Mouse (Mus musculus): ENCODE measurements around the gene BC025920. TPM values are rescaled to one million over a fixed set of nuclear protein-coding genes. Genes with fewer than 3 reads are reported as not detected.
"Not testable (repeated sequence)": the region's sequence is repeated elsewhere in the genome, so short reads cannot be mapped to it uniquely, and the experiment has no call there.

The BC025920 gene
- polyA plus RNA-seq, 1 experiment: 3.7 TPM

DNA sequence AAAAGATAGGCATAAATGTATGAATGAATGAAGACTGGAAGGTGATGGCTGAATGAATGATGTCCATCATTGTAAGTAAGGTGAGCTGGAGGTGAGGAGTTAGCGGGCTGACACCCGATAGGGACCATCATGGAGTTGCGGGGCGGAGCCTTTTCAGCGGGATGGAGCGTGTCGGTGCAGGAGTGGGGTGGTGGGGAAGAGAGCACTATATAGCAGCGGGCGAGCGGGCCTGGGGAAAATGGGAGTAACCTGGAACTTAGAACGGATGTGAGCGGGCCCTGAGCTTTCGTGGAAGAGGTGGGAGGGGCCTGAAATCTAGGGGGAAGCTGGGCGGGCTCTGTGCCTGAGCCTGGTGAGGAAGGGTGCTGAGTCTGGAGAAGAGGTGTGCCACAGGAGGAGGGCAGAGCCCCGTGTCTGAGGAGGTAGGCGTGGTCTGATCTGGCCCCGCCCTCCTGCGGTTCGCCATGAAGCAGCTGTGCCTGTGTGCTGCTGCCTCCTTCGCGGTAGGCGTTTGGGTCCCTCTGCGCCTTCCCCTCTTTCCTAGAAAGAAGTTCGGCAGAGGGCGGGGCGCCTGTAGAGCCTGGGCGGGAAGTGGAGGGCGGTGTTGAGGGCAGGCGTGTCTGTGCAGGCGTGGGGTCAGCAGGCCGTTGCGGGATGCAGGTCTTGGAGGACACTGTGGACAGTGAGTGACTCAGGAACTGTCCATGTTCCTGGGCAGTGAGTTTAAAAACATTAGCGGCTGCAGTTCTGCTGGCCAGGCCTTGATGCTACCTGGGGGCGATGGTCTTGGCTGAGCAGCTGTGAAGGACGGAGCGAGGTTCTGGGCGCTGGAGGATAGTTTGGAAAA lies 27.4 kb downstream of the BC025920 start:
- Histone ChIP-seq H3K4me1 (ENCODE audit: control insufficient read depth, insufficient read depth, low read length) (no peaks in the 10 kb centered on the region), H3K27ac (ENCODE audit: insufficient read depth, low read length) (no peak overlapping the region), H3K4me3 (ENCODE audit: insufficient read depth, low read length) (peak overlapping the region; percentile 32)
- TF ChIP-seq CTCF (IDR thresholded peaks at IDR 0.05; ENCODE audit: extremely low read depth, insufficient read depth, low read length): no peak
- peak; percentile 83; the same call in 1 of the 2 replicates for TF ChIP-seq POLR2A (IDR thresholded peaks at IDR 0.05; ENCODE audit: extremely low read depth, insufficient read depth, low read length)

DNA sequence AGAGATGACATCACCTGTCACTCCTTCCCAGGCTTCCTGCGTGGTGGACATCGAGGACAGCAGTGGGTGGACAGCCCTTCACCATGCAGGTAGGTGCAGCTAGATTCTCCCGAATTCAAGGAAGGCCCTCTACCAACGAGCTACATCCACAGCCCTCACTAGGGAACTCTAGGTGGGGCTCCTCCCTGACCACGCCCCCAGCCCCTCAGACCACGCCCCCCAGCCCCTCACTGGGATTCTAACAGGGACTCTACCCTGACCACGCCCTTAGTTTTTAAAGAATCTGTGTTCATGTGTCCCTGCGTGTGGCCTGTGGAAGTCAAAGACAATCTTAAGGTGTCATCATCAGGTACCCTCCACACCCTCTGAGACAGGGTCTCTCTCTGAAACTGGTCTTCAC lies 30.3 kb downstream of the BC025920 start:
- no peak overlapping the region for H3K27ac ChIP-seq (ENCODE audit: insufficient read depth, low read length)
- H3K4me3 ChIP-seq (ENCODE audit: insufficient read depth, low read length): no peak overlapping the region
- TF ChIP-seq POLR2A (IDR thresholded peaks at IDR 0.05; ENCODE audit: extremely low read depth, insufficient read depth, low read length) (no peak), CTCF (IDR thresholded peaks at IDR 0.05; ENCODE audit: extremely low read depth, insufficient read depth, low read length) (no peak)
- no peaks in the 10 kb centered on the region for H3K4me1 ChIP-seq (ENCODE audit: control insufficient read depth, insufficient read depth, low read length)

DNA sequence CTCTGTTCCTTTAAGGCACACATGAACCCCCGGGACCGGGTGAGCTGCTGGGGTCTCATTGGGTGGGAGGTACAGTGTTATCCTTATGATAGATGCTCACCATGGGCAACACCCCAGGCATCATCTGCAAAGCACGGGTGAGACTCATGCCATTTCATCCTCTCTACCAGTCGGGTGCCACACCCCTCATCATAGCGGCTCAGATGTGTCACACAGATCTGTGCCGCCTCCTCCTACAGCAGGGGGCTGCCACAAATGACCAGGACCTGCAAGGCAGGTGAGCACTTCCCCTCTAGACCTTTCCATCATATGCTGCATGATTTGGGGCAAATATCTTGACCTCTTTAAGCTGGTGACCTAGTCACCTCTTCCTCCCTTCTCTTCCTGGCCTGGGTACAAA lies 32.0 kb downstream of the BC025920 start:
- TF ChIP-seq CTCF (IDR thresholded peaks at IDR 0.05; ENCODE audit: extremely low read depth, insufficient read depth, low read length) (no peak), POLR2A (IDR thresholded peaks at IDR 0.05; ENCODE audit: extremely low read depth, insufficient read depth, low read length) (no peak)
- Histone ChIP-seq H3K4me3 (ENCODE audit: insufficient read depth, low read length) (no peak overlapping the region), H3K27ac (ENCODE audit: insufficient read depth, low read length) (no peak overlapping the region), H3K4me1 (ENCODE audit: control insufficient read depth, insufficient read depth, low read length) (peaks cover 15% of the 10 kb centered on the region)

DNA sequence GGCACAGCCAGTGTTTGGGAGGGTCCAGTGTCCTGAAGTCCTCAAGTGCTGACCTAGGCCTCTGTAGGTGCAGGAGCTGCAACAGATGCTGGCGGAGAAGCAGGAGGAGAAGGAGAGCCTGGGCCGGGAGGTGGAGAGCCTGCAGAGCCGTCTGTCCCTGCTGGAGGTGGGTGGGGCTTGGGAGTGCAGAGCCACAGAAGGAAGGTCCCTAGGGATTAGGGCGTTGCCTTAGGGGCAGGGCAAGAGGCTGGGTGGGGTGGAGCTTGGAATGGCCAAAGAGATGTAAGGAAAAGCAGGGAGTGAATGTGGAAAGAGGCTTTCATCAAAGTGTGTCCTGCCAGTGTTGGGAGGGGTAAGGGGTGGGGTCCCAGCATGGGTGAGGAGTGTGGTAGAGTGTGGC lies 34.8 kb downstream of the BC025920 start:
- H3K4me1 ChIP-seq (ENCODE audit: control insufficient read depth, insufficient read depth, low read length): peaks cover 15% of the 10 kb centered on the region
- H3K27ac ChIP-seq (ENCODE audit: insufficient read depth, low read length); H3K4me3 ChIP-seq (ENCODE audit: insufficient read depth, low read length): not testable (repeated sequence)

DNA sequence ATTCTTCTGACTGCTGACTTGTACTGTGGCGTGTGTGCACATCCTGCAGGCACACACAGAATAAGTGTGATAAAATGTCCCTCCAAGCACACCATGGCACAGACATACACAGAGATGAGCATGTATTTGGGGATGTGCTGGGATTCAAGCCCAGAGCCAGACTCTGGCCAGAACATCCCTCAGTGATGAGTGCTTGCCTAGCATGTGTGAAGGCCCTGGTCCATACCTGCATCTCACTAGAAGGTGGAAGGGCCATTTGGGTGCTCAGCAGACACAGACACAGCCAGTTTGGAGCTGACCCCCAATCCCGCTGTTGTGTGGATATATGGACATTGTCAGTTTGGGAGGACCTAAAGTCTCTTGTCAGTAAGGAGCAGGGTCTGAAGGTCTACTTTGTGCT lies 35.5 kb downstream of the BC025920 start:
- H3K4me1 ChIP-seq (ENCODE audit: control insufficient read depth, insufficient read depth, low read length): peaks cover 15% of the 10 kb centered on the region
- H3K27ac ChIP-seq (ENCODE audit: insufficient read depth, low read length): no peak overlapping the region
- TF ChIP-seq POLR2A (IDR thresholded peaks at IDR 0.05; ENCODE audit: extremely low read depth, insufficient read depth, low read length) (no peak), CTCF (IDR thresholded peaks at IDR 0.05; ENCODE audit: extremely low read depth, insufficient read depth, low read length) (no peak)
- peak overlapping the region; percentile 87; the same call in 1 of the 2 replicates for H3K4me3 ChIP-seq (ENCODE audit: insufficient read depth, low read length)

DNA sequence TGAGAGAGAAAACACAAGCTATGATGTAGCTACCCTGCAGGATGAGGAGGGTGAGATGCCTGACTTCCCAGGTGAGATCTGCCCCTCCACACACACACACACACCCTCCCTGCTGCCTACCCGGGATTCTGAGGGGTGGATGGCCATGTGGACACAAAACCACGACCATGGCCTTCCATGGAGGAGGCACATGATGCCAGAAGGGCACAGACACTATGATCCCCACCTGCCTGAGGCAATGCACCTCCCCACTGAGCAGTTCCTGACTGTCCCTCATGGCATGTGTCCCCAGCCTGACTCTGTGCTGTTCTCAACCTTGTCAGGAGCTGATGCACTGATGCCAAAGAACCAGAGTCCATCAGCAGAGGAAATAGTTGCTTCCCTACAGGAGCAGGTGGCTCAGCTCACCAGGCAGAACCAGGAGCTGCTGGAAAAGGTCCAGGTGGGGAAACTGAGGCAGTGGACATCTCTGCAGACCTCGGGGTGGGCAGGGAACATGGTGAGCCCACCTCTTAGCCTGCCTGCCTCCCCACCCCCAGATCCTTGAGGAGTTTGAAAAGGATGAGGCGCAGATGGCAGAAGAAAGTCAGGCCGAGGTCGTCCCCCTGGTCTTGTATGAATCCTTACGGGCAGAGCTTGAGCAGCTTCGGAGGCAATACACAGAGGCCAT lies 36.0 kb downstream of the BC025920 start:
- Histone ChIP-seq H3K27ac (ENCODE audit: insufficient read depth, low read length) (0 out of 2 replicates have a peak overlapping the region, but pooled peaks have one; percentile 90), H3K4me1 (ENCODE audit: control insufficient read depth, insufficient read depth, low read length) (peaks cover 15% of the 10 kb centered on the region), H3K4me3 (ENCODE audit: insufficient read depth, low read length) (peak overlapping the region; percentile 87; the same call in 1 of the 2 replicates)
- TF ChIP-seq CTCF (IDR thresholded peaks at IDR 0.05; ENCODE audit: extremely low read depth, insufficient read depth, low read length): no peak
- no peak; the same call in 1 of the 2 replicates for TF ChIP-seq POLR2A (IDR thresholded peaks at IDR 0.05; ENCODE audit: extremely low read depth, insufficient read depth, low read length)

DNA sequence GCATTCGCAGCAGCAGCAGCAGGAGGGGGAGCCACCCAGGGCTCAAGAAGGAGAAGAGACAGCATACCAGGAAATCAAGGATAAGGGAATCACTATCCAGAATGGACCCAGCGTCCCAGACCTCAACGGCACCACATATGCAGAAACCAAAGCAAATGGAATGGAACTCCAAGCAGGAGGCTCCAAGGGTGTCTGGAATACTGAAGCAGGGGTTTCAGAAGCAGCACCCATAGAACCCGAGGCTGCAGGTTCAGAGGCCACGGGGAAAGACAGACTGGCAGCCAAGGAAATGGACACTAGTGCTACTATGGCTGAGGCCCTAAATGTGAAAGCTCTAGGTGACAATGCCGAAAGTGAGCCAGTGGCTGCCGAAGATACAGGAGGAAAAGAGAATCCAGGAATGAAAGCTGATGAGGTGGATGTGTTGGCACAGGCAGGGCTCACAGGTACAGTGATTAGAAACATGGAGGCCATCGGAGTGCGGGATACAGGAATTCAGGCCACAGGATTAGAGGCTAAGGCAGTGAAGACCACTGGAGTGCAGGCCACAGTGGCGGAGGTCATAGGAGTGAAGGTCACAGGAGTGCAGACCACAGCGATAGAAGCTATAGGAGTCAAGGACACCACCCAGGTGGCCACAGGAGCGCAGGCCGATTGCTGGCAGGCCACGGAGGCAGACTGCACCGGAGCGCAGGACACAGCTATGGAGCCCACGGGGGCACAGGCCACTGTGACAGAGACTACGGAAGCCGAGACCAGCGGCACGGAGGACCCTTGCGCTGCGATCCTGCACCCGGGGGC lies 36.8 kb downstream of the BC025920 start:
- TF ChIP-seq POLR2A (IDR thresholded peaks at IDR 0.05; ENCODE audit: extremely low read depth, insufficient read depth, low read length) (0 out of 2 replicates have a peak, but pooled peaks have one; percentile 16), CTCF (IDR thresholded peaks at IDR 0.05; ENCODE audit: extremely low read depth, insufficient read depth, low read length) (no peak)
- H3K27ac ChIP-seq (ENCODE audit: insufficient read depth, low read length): peak overlapping the region; percentile 90
- H3K4me1 ChIP-seq (ENCODE audit: control insufficient read depth, insufficient read depth, low read length): peaks cover 15% of the 10 kb centered on the region
- peak overlapping the region; percentile 87 for H3K4me3 ChIP-seq (ENCODE audit: insufficient read depth, low read length)

DNA sequence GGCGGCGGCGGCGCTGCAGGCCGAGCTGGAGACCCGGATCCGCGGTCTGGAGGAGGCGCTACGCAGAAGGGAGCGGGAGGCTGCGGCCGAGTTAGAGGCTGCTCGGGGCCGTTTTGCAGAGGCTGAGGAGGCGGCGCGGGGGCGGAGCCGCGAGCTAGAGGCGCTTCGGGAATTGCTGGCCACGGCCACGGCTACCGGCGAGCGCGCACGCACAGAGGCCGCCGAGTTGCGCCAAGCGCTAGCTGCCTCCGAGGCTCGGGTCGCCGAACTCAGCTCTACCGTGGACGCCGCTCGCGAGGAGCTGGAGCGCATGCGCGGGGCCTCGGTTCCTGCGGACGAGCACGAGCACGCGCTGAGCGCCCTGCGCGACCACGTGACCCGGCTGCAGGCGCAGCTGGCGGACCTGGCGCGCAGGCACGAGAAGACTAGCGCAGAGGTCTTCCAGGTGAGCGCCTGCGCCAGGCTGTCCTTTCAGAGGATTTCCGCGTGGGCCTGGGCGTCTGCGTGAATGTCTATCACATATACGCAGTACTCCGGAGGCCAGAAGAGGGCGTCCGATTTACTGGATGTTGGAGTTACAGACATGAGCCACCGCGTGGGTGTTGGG lies 37.5 kb downstream of the BC025920 start:
- Histone ChIP-seq H3K4me3 (ENCODE audit: insufficient read depth, low read length) (peak overlapping the region; percentile 87), H3K4me1 (ENCODE audit: control insufficient read depth, insufficient read depth, low read length) (peaks cover 15% of the 10 kb centered on the region)
- no peak for TF ChIP-seq CTCF (IDR thresholded peaks at IDR 0.05; ENCODE audit: extremely low read depth, insufficient read depth, low read length)
- peak; percentile 73 for TF ChIP-seq POLR2A (IDR thresholded peaks at IDR 0.05; ENCODE audit: extremely low read depth, insufficient read depth, low read length)

DNA sequence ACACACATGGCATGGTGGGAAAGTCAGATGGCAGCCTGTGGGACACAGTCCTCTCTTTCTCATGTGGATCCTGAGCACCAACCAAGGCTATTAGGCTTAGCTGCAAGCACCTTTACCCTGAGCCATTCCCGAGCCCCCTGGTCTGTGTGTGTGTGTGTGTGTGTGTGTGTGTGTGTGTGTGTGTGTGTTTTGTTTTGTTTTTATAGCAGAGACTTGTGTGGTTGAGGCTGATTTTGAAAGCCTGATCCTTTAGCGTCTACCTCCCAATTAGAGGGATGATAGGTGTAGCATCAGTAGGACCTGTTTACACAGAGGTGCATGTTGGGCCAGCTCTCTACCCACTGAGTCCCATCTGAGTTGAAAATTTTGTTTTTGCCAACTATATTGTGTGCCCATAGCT lies 38.1 kb downstream of the BC025920 start:
- Histone ChIP-seq H3K27ac (ENCODE audit: insufficient read depth, low read length) (peak overlapping the region; percentile 90), H3K4me1 (ENCODE audit: control insufficient read depth, insufficient read depth, low read length) (peaks cover 15% of the 10 kb centered on the region), H3K4me3 (ENCODE audit: insufficient read depth, low read length) (peak overlapping the region; percentile 87)
- TF ChIP-seq POLR2A (IDR thresholded peaks at IDR 0.05; ENCODE audit: extremely low read depth, insufficient read depth, low read length) (no peak), CTCF (IDR thresholded peaks at IDR 0.05; ENCODE audit: extremely low read depth, insufficient read depth, low read length) (no peak)

More for the DNA sequence above, 37.5 kb downstream of the BC025920 start:
- H3K27ac ChIP-seq (ENCODE audit: insufficient read depth, low read length): peak overlapping the region; percentile 90

Data from cortical plate, adult 2 months (tissue).